Mouse (Mus musculus): ENCODE data around the gene Etl4.

- no peak for TF ChIP-seq HCFC1 (IDR thresholded peaks at IDR 0.05; ENCODE audit: borderline replicate concordance, insufficient read depth, low read length)
- no peak for TF ChIP-seq ZNF384 (IDR thresholded peaks at IDR 0.05; ENCODE audit: low read depth, low read length)
- no peak for TF ChIP-seq CHD2 (IDR thresholded peaks at IDR 0.05; ENCODE audit: low read depth, low read length)
- no peak for TF ChIP-seq MAFK (IDR thresholded peaks at IDR 0.05; ENCODE audit: insufficient read depth, low read depth, low read length)
These were observed 512.7 kb downstream of the Etl4 start for GRCm38 (mm10) chr2:20422275-20422674.

All from ES-E14 (cell line).